Mouse (Mus musculus) lung, adult 2 months (tissue): ENCODE results near the gene Dlgap5. TPM values are rescaled to one million over a fixed set of nuclear protein-coding genes. Genes with fewer than 3 reads are reported as not detected.
A peak's percentile ranks its signal among the peaks of the same experiment; 100 is the strongest.

Experiments used
- DNase-seq: peaks from one replicate; pipeline ENCODE4 v3.0.0; 2022
- H3K4me1 ChIP-seq: fragments of 200-500 bp; 2 replicates; pipeline ENCODE4 v1.6.1; 2011; ENCODE audit warnings: low read length; ENCODE audit not compliant: control insufficient read depth, insufficient read depth
- H3K4me3 ChIP-seq: fragments of 200-500 bp; replicated peaks from 2 replicates; pipeline ENCODE3; 2011; ENCODE audit warnings: low read depth, mild to moderate bottlenecking, control low read depth, low read length; ENCODE audit errors: extremely low read depth
- CTCF ChIP-seq: fragments of 200-500 bp; IDR thresholded peaks from 2 replicates; pipeline ENCODE4 v1.5.1; 2011; ENCODE audit warnings: mild to moderate bottlenecking, low read length, control low read depth; ENCODE audit not compliant: insufficient read depth
- POLR2A ChIP-seq: fragments of 200-500 bp; IDR thresholded peaks from 2 replicates; pipeline ENCODE4 v1.6.1; 2011; ENCODE audit warnings: low read depth, mild to moderate bottlenecking, control low read depth, low read length, borderline replicate concordance; ENCODE audit errors: extremely low read depth
- WGBS: fragments of 180-500 bp; shearing (Covaris S2); methylation state at CpG from one replicate; pipeline ENCODE4 v1.1.7; 2018; 5-methylcytosine and 5-hydroxymethylcytosine counted together
- polyA plus RNA-seq: library from polyadenylated mRNA; depleted of rRNA; stranded (reverse); fragments of >200 nt; gene quantifications from 2 replicates; pipeline ENCODE4 v1.2.3, GENCODE M21; 2012

Dlgap5 gene
- polyA plus RNA-seq, 1 experiment, result 1.1 TPM

GRCm38 (mm10) chr14:47376526-47376925 is 41.7 kb downstream of the Dlgap5 start:
- H3K4me3 ChIP-seq, result no peak overlapping the region
- TF ChIP-seq CTCF, result no peak
- TF ChIP-seq POLR2A, result no peak
- no peak for DNase-seq
- 50% methylated on average over 2 of the region's 2 CpGs for WGBS
- H3K4me1 ChIP-seq, result peaks cover under 1% of the 10 kb centered on the region

- WGBS, result 8% methylated on average over 49 of the region's 49 CpGs
- DNase-seq, result peak; percentile 72
- no peak for TF ChIP-seq CTCF
- peak; percentile 45; the same call in 1 of the 2 replicates for TF ChIP-seq POLR2A
- Histone ChIP-seq H3K4me1 (peaks cover 2% of the 10 kb centered on the region), H3K4me3 (peak overlapping the region; percentile 68)
These were observed 44.2 kb downstream of the Dlgap5 start for GRCm38 (mm10) chr14:47373728-47374678.

GRCm38 (mm10) chr14:47371689-47372088 is 46.5 kb downstream of the Dlgap5 start:
- 56% methylated on average over 6 of the region's 6 CpGs for WGBS
- Histone ChIP-seq H3K4me3 (no peak overlapping the region), H3K4me1 (peaks cover 2% of the 10 kb centered on the region)
- TF ChIP-seq CTCF (no peak), POLR2A (no peak)
- DNase-seq, result peak; percentile 40

GRCm38 (mm10) chr14:47370790-47371189 is 47.4 kb downstream of the Dlgap5 start:
- WGBS, result 80% methylated on average over 3 of the region's 3 CpGs
- TF ChIP-seq CTCF (no peak), POLR2A (no peak)
- no peak overlapping the region for H3K4me3 ChIP-seq
- H3K4me1 ChIP-seq, result peaks cover 2% of the 10 kb centered on the region
- DNase-seq, result no peak

GRCm38 (mm10) chr14:47369741-47370140 is 48.5 kb downstream of the Dlgap5 start:
- peaks cover 2% of the 10 kb centered on the region for H3K4me1 ChIP-seq
- no peak overlapping the region for H3K4me3 ChIP-seq
- WGBS, result 83% methylated on average over 5 of the region's 5 CpGs
- DNase-seq, result no peak
- TF ChIP-seq CTCF (no peak), POLR2A (no peak)

GRCm38 (mm10) chr14:47367461-47367860 is 50.7 kb downstream of the Dlgap5 start, which contains the start of gene Lgals3:
Lgals3 (plus strand) TSS chr14:47367751.
- WGBS, result 34% methylated on average over 9 of the region's 9 CpGs
- H3K4me1 ChIP-seq, result peaks cover 2% of the 10 kb centered on the region
- TF ChIP-seq CTCF (no peak), POLR2A (no peak)
- DNase-seq, result peak; percentile 34
- no peak within 1 kb of the TSS for H3K4me3 ChIP-seq

GRCm38 (mm10) chr14:47366881-47367321 is 51.3 kb downstream of the Dlgap5 start:
- 15% methylated on average over 7 of the region's 7 CpGs for WGBS
- Histone ChIP-seq H3K4me1 (peaks cover 2% of the 10 kb centered on the region), H3K4me3 (no peak overlapping the region)
- peak; percentile 32 for DNase-seq
- TF ChIP-seq POLR2A (no peak), CTCF (no peak)

- no peak overlapping the region for H3K4me3 ChIP-seq
- WGBS, result 27% methylated on average over 21 of the region's 21 CpGs
- no peak for TF ChIP-seq POLR2A
- DNase-seq, result no peak
- H3K4me1 ChIP-seq, result peaks cover 2% of the 10 kb centered on the region; the same call in 1 of the 2 replicates
These were observed 53.3 kb downstream of the Dlgap5 start for GRCm38 (mm10) chr14:47364742-47365449.

- no peak for TF ChIP-seq POLR2A
- TF ChIP-seq CTCF, result no peak
- DNase-seq, result no peak
- H3K4me1 ChIP-seq, result peaks cover 2% of the 10 kb centered on the region; the same call in 1 of the 2 replicates
- 53% methylated on average over 9 of the region's 9 CpGs for WGBS
- no peak overlapping the region for H3K4me3 ChIP-seq
These were observed 56.3 kb downstream of the Dlgap5 start for GRCm38 (mm10) chr14:47361899-47362298.
